ENCODE assay signal across 9 mouse cellular contexts in genomic region chr4:111664146-111664545, GRCm38 (mm10). TPM values are rescaled to one million over a fixed set of nuclear protein-coding genes. Genes with fewer than 3 reads are reported as not detected.
DNase-seq lines count a peak whose midpoint lies in the region; ATAC-seq lines count a peak whose summit lies in the region.
"Had no signal": no experiment of that assay in that cellular context is flagged by ENCODE, and none has a peak within 500 bp of the region (broad histone marks: within the 10 kb centered on the region; RNA-seq: fewer than 3 reads in every experiment).

No protein-coding gene starts in this region.

- no peak for DNase-seq in hindbrain, embryonic 11.5 days (ENCODE audit: low spot score)
- peak; percentile 24 to 53 for DNase-seq in heart, postnatal 14 days
- DNase-seq in layer of hippocampus, postnatal 10 days (ENCODE audit: low spot score in 2 of 2), result peak; percentile 25 to 44
- DNase-seq in testis, postnatal 10 days (ENCODE audit: low spot score), result peak; percentile 59
- no peak for DNase-seq in spleen, adult 18-20 months
- no peak for DNase-seq in spleen, postnatal 10 days (ENCODE audit: low spot score in 2 of 2)

- no peaks in the 10 kb centered on the region for H3K36me3 ChIP-seq in hindbrain, embryonic 13.5 days
- no peaks in the 10 kb centered on the region for H3K36me3 ChIP-seq in hindbrain, embryonic 11.5 days (ENCODE audit: control insufficient read depth, insufficient read depth, low read length)
- H3K36me3 ChIP-seq in forebrain, embryonic 12.5 days (replicated peaks), result no peaks in the 10 kb centered on the region
- H3K36me3 ChIP-seq: liver, embryonic 15.5 days had no signal

- no peak overlapping the region for H3K4me2 ChIP-seq in hindbrain, embryonic 13.5 days
- no peak overlapping the region for H3K4me2 ChIP-seq in hindbrain, embryonic 11.5 days (replicated peaks; ENCODE audit: low read depth, low read length)
- no peak overlapping the region for H3K4me2 ChIP-seq in forebrain, embryonic 12.5 days
- H3K4me2 ChIP-seq: liver, embryonic 15.5 days had no signal

- H3K27ac ChIP-seq in hindbrain, embryonic 13.5 days, result peak overlapping the region; percentile 48; the same call in 1 of the 2 replicates
- no peak overlapping the region for H3K27ac ChIP-seq in hindbrain, embryonic 11.5 days (ENCODE audit: low read depth, low read length)
- H3K27ac ChIP-seq in forebrain, embryonic 12.5 days, result no peak overlapping the region
- H3K27ac ChIP-seq: liver, embryonic 15.5 days had no signal

- WGBS in hindbrain, embryonic 13.5 days, result 56% methylated on average over 3 of the region's 3 CpGs
- 80% methylated on average over 3 of the region's 3 CpGs for WGBS in hindbrain, embryonic 11.5 days
- WGBS in forebrain, embryonic 12.5 days, result 47% methylated on average over 3 of the region's 3 CpGs

- peak; percentile 35 for ATAC-seq in hindbrain, embryonic 13.5 days (ENCODE audit: low FRiP score)
- ATAC-seq in hindbrain, embryonic 11.5 days (ENCODE audit: low FRiP score), result no peak
- ATAC-seq in forebrain, embryonic 12.5 days (ENCODE audit: low FRiP score), result peak; percentile 31; the same call in 1 of the 2 replicates

- intact Hi-C loops in heart, postnatal 14 days (cut with DNase I), result no loop called here

- peaks cover 17% of the 10 kb centered on the region for H3K4me1 ChIP-seq in hindbrain, embryonic 13.5 days (replicated peaks)
- no peaks in the 10 kb centered on the region for H3K4me1 ChIP-seq in hindbrain, embryonic 11.5 days (replicated peaks; ENCODE audit: control insufficient read depth, insufficient read depth, low read length)
- peaks cover 6% of the 10 kb centered on the region for H3K4me1 ChIP-seq in forebrain, embryonic 12.5 days
- H3K4me1 ChIP-seq: liver, embryonic 15.5 days had no signal

- H3K9me3 ChIP-seq in hindbrain, embryonic 13.5 days, result no peaks in the 10 kb centered on the region
- no peaks in the 10 kb centered on the region for H3K9me3 ChIP-seq in hindbrain, embryonic 11.5 days (ENCODE audit: control insufficient read depth, low read length)
- H3K9me3 ChIP-seq in forebrain, embryonic 12.5 days, result no peaks in the 10 kb centered on the region
- H3K9me3 ChIP-seq: liver, embryonic 15.5 days had no signal

- no peak overlapping the region for H3K4me3 ChIP-seq in hindbrain, embryonic 13.5 days
- H3K4me3 ChIP-seq in hindbrain, embryonic 11.5 days (ENCODE audit: low read depth, low read length), result no peak overlapping the region
- H3K4me3 ChIP-seq in forebrain, embryonic 12.5 days (replicated peaks), result no peak overlapping the region
- H3K4me3 ChIP-seq: liver, embryonic 15.5 days had no signal

- H3K27me3 ChIP-seq in hindbrain, embryonic 13.5 days, result 0 out of 2 replicates have a peak, but pooled peaks cover 6% of the 10 kb centered on the region
- no peaks in the 10 kb centered on the region for H3K27me3 ChIP-seq in hindbrain, embryonic 11.5 days (ENCODE audit: control insufficient read depth, insufficient read depth, low read length)
- H3K27me3 ChIP-seq in forebrain, embryonic 12.5 days, result no peaks in the 10 kb centered on the region
- H3K27me3 ChIP-seq: liver, embryonic 15.5 days had no signal

- no peak overlapping the region for H3K9ac ChIP-seq in hindbrain, embryonic 13.5 days
- no peak overlapping the region for H3K9ac ChIP-seq in hindbrain, embryonic 11.5 days (ENCODE audit: low read depth, low read length)
- H3K9ac ChIP-seq in forebrain, embryonic 12.5 days, result no peak overlapping the region
- H3K9ac ChIP-seq: liver, embryonic 15.5 days had no signal

RNA-seq across cellular contexts. Expression of gene Spata6, which starts 55.6 kb away (rescaled TPM):
- 16.8 and 20.6 TPM in 2 replicates for polyA plus RNA-seq in hindbrain, embryonic 13.5 days (2015; fragmentation: Nextera tagmentation; extraction: Ambion mirVana)
- polyA plus RNA-seq in hindbrain, embryonic 11.5 days (2014; fragmentation: Nextera tagmentation; extraction: Ambion mirVana), result 26.4 and 30.2 TPM in 2 replicates
- polyA plus RNA-seq in forebrain, embryonic 12.5 days (2016; fragmentation: Nextera tagmentation; extraction: Ambion mirVana), result 17.6 and 18.2 TPM in 2 replicates
- 10 to 100 TPM; 12.2 to 13.1 TPM for total RNA-seq in heart, postnatal 14 days (2021)
- total RNA-seq in layer of hippocampus, postnatal 10 days (2021), result 1 to 10 TPM; 6.2 to 8.3 TPM

Comparison
In these comparisons a context has a peak if more than half of its experiments do, and no peak if none do; other contexts are left out.
1. DNase-seq: peak in heart, postnatal 14 days (2 of 2), layer of hippocampus, postnatal 10 days (2 of 2) and testis, postnatal 10 days (single experiment); none in hindbrain, embryonic 11.5 days (single experiment), spleen, adult 18-20 months (0 of 2) and spleen, postnatal 10 days (0 of 2).